Mouse (Mus musculus): ENCODE measurements around the gene Ift80. TPM values are rescaled to one million over a fixed set of nuclear protein-coding genes. Genes with fewer than 3 reads are reported as not detected.

Gene Ift80
- polyA plus RNA-seq, 1 experiment, result 22.2 TPM

GRCm38 (mm10) chr3:68870568-68870950 is 133.8 kb downstream of the Ift80 start:
- no peak for TF ChIP-seq CTCF (IDR thresholded peaks at IDR 0.05; ENCODE audit: low read depth, low read length)
- TF ChIP-seq POLR2A (IDR thresholded peaks at IDR 0.05; ENCODE audit: insufficient read depth, low read length), result no peak
- no peak for TF ChIP-seq EP300 (IDR thresholded peaks at IDR 0.05; ENCODE audit: insufficient read depth, low read depth, low read length)
- Histone ChIP-seq H3K27me3 (ENCODE audit: control insufficient read depth, insufficient read depth, low read length, poor library complexity, severe bottlenecking) (peaks cover 9% of the 10 kb centered on the region), H3K36me3 (ENCODE audit: control insufficient read depth, insufficient read depth, low read length, poor library complexity, severe bottlenecking) (no peaks in the 10 kb centered on the region), H3K9me3 (replicated peaks; ENCODE audit: control insufficient read depth, insufficient read depth, low read length, poor library complexity, severe bottlenecking) (no peaks in the 10 kb centered on the region), H3K27ac (ENCODE audit: insufficient read depth, low read length) (no peak overlapping the region), H3K9ac (ENCODE audit: low read depth, poor library complexity, severe bottlenecking) (peak overlapping the region; percentile 71; the same call in 1 of the 2 replicates), H3K4me1 (ENCODE audit: control insufficient read depth, insufficient read depth, low read length) (no peaks in the 10 kb centered on the region), H3K4me3 (ENCODE audit: low read depth, low read length) (peak overlapping the region; percentile 73)

GRCm38 (mm10) chr3:68869691-68870567 is 134.4 kb downstream of the Ift80 start:
- TF ChIP-seq CTCF (IDR thresholded peaks at IDR 0.05; ENCODE audit: low read depth, low read length) (no peak), POLR2A (IDR thresholded peaks at IDR 0.05; ENCODE audit: insufficient read depth, low read length) (no peak), EP300 (IDR thresholded peaks at IDR 0.05; ENCODE audit: insufficient read depth, low read depth, low read length) (no peak)
- no peaks in the 10 kb centered on the region for H3K9me3 ChIP-seq (replicated peaks; ENCODE audit: control insufficient read depth, insufficient read depth, low read length, poor library complexity, severe bottlenecking)
- H3K27me3 ChIP-seq (ENCODE audit: control insufficient read depth, insufficient read depth, low read length, poor library complexity, severe bottlenecking), result peaks cover 9% of the 10 kb centered on the region
- no peaks in the 10 kb centered on the region for H3K4me1 ChIP-seq (ENCODE audit: control insufficient read depth, insufficient read depth, low read length)
- peak overlapping the region; percentile 71 for H3K9ac ChIP-seq (ENCODE audit: low read depth, poor library complexity, severe bottlenecking)
- H3K27ac ChIP-seq (ENCODE audit: insufficient read depth, low read length), result no peak overlapping the region
- H3K4me3 ChIP-seq (ENCODE audit: low read depth, low read length), result peak overlapping the region; percentile 73
- no peaks in the 10 kb centered on the region for H3K36me3 ChIP-seq (ENCODE audit: control insufficient read depth, insufficient read depth, low read length, poor library complexity, severe bottlenecking)

- Histone ChIP-seq H3K4me1 (ENCODE audit: control insufficient read depth, insufficient read depth, low read length) (no peaks in the 10 kb centered on the region), H3K36me3 (ENCODE audit: control insufficient read depth, insufficient read depth, low read length, poor library complexity, severe bottlenecking) (no peaks in the 10 kb centered on the region), H3K9ac (ENCODE audit: low read depth, poor library complexity, severe bottlenecking) (peak within 1 kb of the TSS; percentile 71), H3K27ac (ENCODE audit: insufficient read depth, low read length) (no peak within 1 kb of the TSS), H3K27me3 (ENCODE audit: control insufficient read depth, insufficient read depth, low read length, poor library complexity, severe bottlenecking) (peaks cover 9% of the 10 kb centered on the region), H3K9me3 (replicated peaks; ENCODE audit: control insufficient read depth, insufficient read depth, low read length, poor library complexity, severe bottlenecking) (no peaks in the 10 kb centered on the region), H3K4me3 (ENCODE audit: low read depth, low read length) (peak within 1 kb of the TSS; percentile 73)
- TF ChIP-seq CTCF (IDR thresholded peaks at IDR 0.05; ENCODE audit: low read depth, low read length), result no peak
- no peak for TF ChIP-seq EP300 (IDR thresholded peaks at IDR 0.05; ENCODE audit: insufficient read depth, low read depth, low read length)
- no peak for TF ChIP-seq POLR2A (IDR thresholded peaks at IDR 0.05; ENCODE audit: insufficient read depth, low read length)
Observed at GRCm38 (mm10) chr3:68869211-68869690, 135.1 kb downstream of the Ift80 start, which contains the start of gene 1110032F04Rik. 1110032F04Rik (plus strand) TSS chr3:68869586.

- TF ChIP-seq CTCF (IDR thresholded peaks at IDR 0.05; ENCODE audit: low read depth, low read length), result no peak
- TF ChIP-seq POLR2A (IDR thresholded peaks at IDR 0.05; ENCODE audit: insufficient read depth, low read length), result no peak
- no peak for TF ChIP-seq EP300 (IDR thresholded peaks at IDR 0.05; ENCODE audit: insufficient read depth, low read depth, low read length)
- Histone ChIP-seq H3K27me3 (ENCODE audit: control insufficient read depth, insufficient read depth, low read length, poor library complexity, severe bottlenecking) (no peaks in the 10 kb centered on the region; the same call in none of the 2 replicates), H3K36me3 (ENCODE audit: control insufficient read depth, insufficient read depth, low read length, poor library complexity, severe bottlenecking) (no peaks in the 10 kb centered on the region), H3K4me1 (ENCODE audit: control insufficient read depth, insufficient read depth, low read length) (no peaks in the 10 kb centered on the region), H3K9ac (ENCODE audit: low read depth, poor library complexity, severe bottlenecking) (no peak overlapping the region), H3K4me3 (ENCODE audit: low read depth, low read length) (no peak overlapping the region), H3K9me3 (replicated peaks; ENCODE audit: control insufficient read depth, insufficient read depth, low read length, poor library complexity, severe bottlenecking) (no peaks in the 10 kb centered on the region), H3K27ac (ENCODE audit: insufficient read depth, low read length) (no peak overlapping the region)
Observed at GRCm38 (mm10) chr3:68852414-68852813, 152.0 kb downstream of the Ift80 start.

GRCm38 (mm10) chr3:68848323-68848722 is 156.0 kb downstream of the Ift80 start:
- Histone ChIP-seq H3K9me3 (replicated peaks; ENCODE audit: control insufficient read depth, insufficient read depth, low read length, poor library complexity, severe bottlenecking) (peaks cover 9% of the 10 kb centered on the region), H3K9ac (ENCODE audit: low read depth, poor library complexity, severe bottlenecking) (no peak overlapping the region), H3K27ac (ENCODE audit: insufficient read depth, low read length) (no peak overlapping the region), H3K4me3 (ENCODE audit: low read depth, low read length) (no peak overlapping the region), H3K27me3 (ENCODE audit: control insufficient read depth, insufficient read depth, low read length, poor library complexity, severe bottlenecking) (no peaks in the 10 kb centered on the region; the same call in 1 of the 2 replicates), H3K36me3 (ENCODE audit: control insufficient read depth, insufficient read depth, low read length, poor library complexity, severe bottlenecking) (no peaks in the 10 kb centered on the region), H3K4me1 (ENCODE audit: control insufficient read depth, insufficient read depth, low read length) (no peaks in the 10 kb centered on the region)
- no peak for TF ChIP-seq CTCF (IDR thresholded peaks at IDR 0.05; ENCODE audit: low read depth, low read length)
- TF ChIP-seq POLR2A (IDR thresholded peaks at IDR 0.05; ENCODE audit: insufficient read depth, low read length), result no peak
- TF ChIP-seq EP300 (IDR thresholded peaks at IDR 0.05; ENCODE audit: insufficient read depth, low read depth, low read length), result no peak

GRCm38 (mm10) chr3:68844025-68844424 is 160.3 kb downstream of the Ift80 start:
- H3K9ac ChIP-seq (ENCODE audit: low read depth, poor library complexity, severe bottlenecking), result no peak overlapping the region
- no peaks in the 10 kb centered on the region for H3K27me3 ChIP-seq (ENCODE audit: control insufficient read depth, insufficient read depth, low read length, poor library complexity, severe bottlenecking)
- peaks cover 9% of the 10 kb centered on the region for H3K9me3 ChIP-seq (replicated peaks; ENCODE audit: control insufficient read depth, insufficient read depth, low read length, poor library complexity, severe bottlenecking)
- TF ChIP-seq CTCF (IDR thresholded peaks at IDR 0.05; ENCODE audit: low read depth, low read length) (no peak), EP300 (IDR thresholded peaks at IDR 0.05; ENCODE audit: insufficient read depth, low read depth, low read length) (no peak), POLR2A (IDR thresholded peaks at IDR 0.05; ENCODE audit: insufficient read depth, low read length) (no peak)
- H3K27ac ChIP-seq (ENCODE audit: insufficient read depth, low read length), result no peak overlapping the region
- no peak overlapping the region for H3K4me3 ChIP-seq (ENCODE audit: low read depth, low read length)
- no peaks in the 10 kb centered on the region for H3K36me3 ChIP-seq (ENCODE audit: control insufficient read depth, insufficient read depth, low read length, poor library complexity, severe bottlenecking)
- H3K4me1 ChIP-seq (ENCODE audit: control insufficient read depth, insufficient read depth, low read length), result no peaks in the 10 kb centered on the region

Other genes starting within 250 kb of the Ift80 start
- 0.26 and 0.31 TPM in 2 replicates for gene 1110032F04Rik, start 135.0 kb downstream of the Ift80 start, polyA plus RNA-seq (2011; ENCODE audit: insufficient read depth, insufficient read length, low read depth, missing spikeins)
- gene Smc4, start 168 bp upstream of the Ift80 start, polyA plus RNA-seq (2011; ENCODE audit: insufficient read depth, insufficient read length, low read depth, missing spikeins), result 276 and 284 TPM in 2 replicates
- gene Trim59, start 40.2 kb upstream of the Ift80 start, polyA plus RNA-seq (2011; ENCODE audit: insufficient read depth, insufficient read length, low read depth, missing spikeins), result 122 and 133 TPM in 2 replicates
- gene Kpna4, start 122.5 kb upstream of the Ift80 start, polyA plus RNA-seq (2011; ENCODE audit: insufficient read depth, insufficient read length, low read depth, missing spikeins), result 77.2 and 85.0 TPM in 2 replicates
- gene Arl14, start 217.8 kb upstream of the Ift80 start, polyA plus RNA-seq (2011; ENCODE audit: insufficient read depth, insufficient read length, low read depth, missing spikeins), result not detected in 2 replicates